Mouse (Mus musculus): ENCODE data around the gene Magoh. TPM values are rescaled to one million over a fixed set of nuclear protein-coding genes. Genes with fewer than 3 reads are reported as not detected.

The Magoh gene
- 215 and 224 TPM in 2 replicates for polyA plus RNA-seq (2014; fragmentation: Nextera tagmentation; extraction: Ambion mirVana)

DNA sequence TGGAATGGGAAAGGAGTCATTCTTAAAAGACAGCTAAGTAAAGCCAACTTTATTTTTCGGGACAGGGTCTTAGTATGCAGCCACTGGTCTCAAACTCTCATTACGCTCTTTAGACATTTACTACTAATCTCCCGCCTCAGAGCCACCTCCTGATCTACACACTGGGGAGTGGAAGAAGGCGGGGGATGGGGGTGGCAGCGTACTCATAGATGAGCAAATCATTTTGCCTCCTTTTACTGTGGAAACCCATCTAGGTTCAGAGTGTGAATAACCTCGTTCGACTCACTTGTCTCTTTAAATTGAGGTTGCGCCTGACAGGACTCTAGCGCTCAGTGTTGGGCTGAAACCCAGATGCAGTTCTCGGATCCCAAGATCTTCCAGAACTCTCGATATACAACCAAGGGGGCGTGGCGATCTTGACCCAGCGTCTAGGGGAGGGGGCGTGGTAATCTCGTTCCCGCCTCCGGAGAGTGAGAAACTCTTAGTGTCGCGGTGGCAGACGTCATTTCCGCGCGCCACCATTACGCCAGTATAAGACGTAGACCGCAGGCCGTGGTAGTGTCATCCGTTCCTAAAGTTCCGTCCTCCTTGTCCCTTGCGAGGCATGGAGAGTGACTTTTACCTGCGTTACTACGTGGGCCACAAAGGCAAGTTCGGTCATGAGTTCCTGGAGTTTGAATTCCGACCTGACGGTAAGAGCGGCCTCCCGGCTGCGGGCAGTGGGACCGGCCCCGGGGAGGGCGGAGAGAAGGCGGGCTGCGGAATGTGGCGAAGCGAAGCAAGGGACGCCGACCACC lies at the start of gene Magoh:
Gene Magoh (plus strand): TSS at position 502 of the 797 bp plus-strand sequence.
- Histone ChIP-seq H3K9me3 (ENCODE audit: control insufficient read depth, low read length) (no peaks in the 10 kb centered on the region), H3K36me3 (ENCODE audit: control insufficient read depth, insufficient read depth, low read length) (peaks cover 18% of the 10 kb centered on the region; the same call in 1 of the 2 replicates), H3K4me2 (peak within 1 kb of the TSS; percentile 95), H3K4me3 (ENCODE audit: low read depth, low read length) (peak within 1 kb of the TSS; percentile 68), H3K27me3 (replicated peaks; ENCODE audit: control insufficient read depth, insufficient read depth, low read length) (no peaks in the 10 kb centered on the region), H3K4me1 (replicated peaks; ENCODE audit: control insufficient read depth, insufficient read depth, low read length) (peaks cover 10% of the 10 kb centered on the region; the same call in 1 of the 2 replicates), H3K9ac (ENCODE audit: low read depth, low read length) (peak within 1 kb of the TSS; percentile 66), H3K27ac (ENCODE audit: low read depth, low read length) (peak within 1 kb of the TSS; percentile 28; the same call in 1 of the 2 replicates)
- ATAC-seq (replicated peaks; ENCODE audit: low FRiP score), result peak; percentile 97
- 2% methylated on average over 48 of the region's 48 CpGs for WGBS
- DNase-seq (ENCODE audit: low spot score), result peak; percentile 92

DNA sequence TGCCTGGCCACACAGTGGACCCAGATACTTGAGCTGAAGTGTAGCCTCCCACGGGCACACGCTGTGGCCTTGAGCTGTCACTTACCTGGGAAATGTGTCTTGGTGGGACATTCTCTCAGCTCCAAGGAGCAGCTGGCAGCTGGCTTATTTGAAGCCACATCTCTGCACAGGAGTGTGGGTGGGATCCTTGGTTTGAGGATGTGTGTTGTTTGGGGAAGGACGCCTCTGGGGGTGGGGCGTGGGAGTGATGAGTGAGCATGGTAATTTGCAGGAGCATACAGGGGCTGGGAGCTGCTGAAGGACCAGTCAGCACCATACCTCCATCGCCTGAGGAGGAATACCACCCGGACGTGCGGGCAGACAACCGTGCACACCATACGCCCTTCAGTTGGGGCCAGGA lies 49.4 kb upstream of the Magoh start:
- H3K4me2 ChIP-seq, result no peak overlapping the region
- no peaks in the 10 kb centered on the region for H3K27me3 ChIP-seq (replicated peaks; ENCODE audit: control insufficient read depth, insufficient read depth, low read length)
- no peaks in the 10 kb centered on the region for H3K36me3 ChIP-seq (ENCODE audit: control insufficient read depth, insufficient read depth, low read length)
- peaks cover 11% of the 10 kb centered on the region for H3K4me1 ChIP-seq (replicated peaks; ENCODE audit: control insufficient read depth, insufficient read depth, low read length)
- 77% methylated on average over 10 of the region's 10 CpGs for WGBS
- H3K4me3 ChIP-seq (ENCODE audit: low read depth, low read length), result no peak overlapping the region
- H3K9me3 ChIP-seq (ENCODE audit: control insufficient read depth, low read length), result no peaks in the 10 kb centered on the region
- ATAC-seq (replicated peaks; ENCODE audit: low FRiP score) (no peak), DNase-seq (ENCODE audit: low spot score) (no peak)
- no peak overlapping the region for H3K27ac ChIP-seq (ENCODE audit: low read depth, low read length)
- no peak overlapping the region for H3K9ac ChIP-seq (ENCODE audit: low read depth, low read length)

DNA sequence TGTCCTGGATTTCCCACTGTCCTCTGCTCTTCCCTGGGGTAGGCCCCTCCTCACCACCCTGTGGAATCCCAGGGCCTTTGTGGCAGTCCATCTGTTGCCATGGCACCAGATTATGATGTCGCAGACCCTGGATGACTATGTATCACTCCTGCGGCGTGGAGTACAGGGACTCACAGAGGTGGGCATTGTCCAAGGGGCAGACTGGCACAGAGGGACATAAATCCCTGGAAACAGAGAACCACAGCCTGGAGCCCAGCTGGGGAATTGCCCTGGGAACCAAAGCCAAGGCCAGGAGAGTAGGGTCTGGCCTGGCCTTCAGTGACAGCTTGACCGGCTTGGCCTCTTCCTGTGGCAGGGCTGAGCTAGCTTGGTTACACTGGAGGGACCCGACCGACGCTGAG lies 48.7 kb upstream of the Magoh start:
- Histone ChIP-seq H3K27ac (ENCODE audit: low read depth, low read length) (no peak overlapping the region), H3K9me3 (ENCODE audit: control insufficient read depth, low read length) (no peaks in the 10 kb centered on the region), H3K36me3 (ENCODE audit: control insufficient read depth, insufficient read depth, low read length) (no peaks in the 10 kb centered on the region), H3K4me1 (replicated peaks; ENCODE audit: control insufficient read depth, insufficient read depth, low read length) (peaks cover 11% of the 10 kb centered on the region), H3K9ac (ENCODE audit: low read depth, low read length) (no peak overlapping the region), H3K4me2 (no peak overlapping the region), H3K4me3 (ENCODE audit: low read depth, low read length) (no peak overlapping the region), H3K27me3 (replicated peaks; ENCODE audit: control insufficient read depth, insufficient read depth, low read length) (no peaks in the 10 kb centered on the region)
- ATAC-seq (replicated peaks; ENCODE audit: low FRiP score), result no peak
- DNase-seq (ENCODE audit: low spot score), result no peak
- WGBS, result 91% methylated on average over 7 of the region's 7 CpGs

DNA sequence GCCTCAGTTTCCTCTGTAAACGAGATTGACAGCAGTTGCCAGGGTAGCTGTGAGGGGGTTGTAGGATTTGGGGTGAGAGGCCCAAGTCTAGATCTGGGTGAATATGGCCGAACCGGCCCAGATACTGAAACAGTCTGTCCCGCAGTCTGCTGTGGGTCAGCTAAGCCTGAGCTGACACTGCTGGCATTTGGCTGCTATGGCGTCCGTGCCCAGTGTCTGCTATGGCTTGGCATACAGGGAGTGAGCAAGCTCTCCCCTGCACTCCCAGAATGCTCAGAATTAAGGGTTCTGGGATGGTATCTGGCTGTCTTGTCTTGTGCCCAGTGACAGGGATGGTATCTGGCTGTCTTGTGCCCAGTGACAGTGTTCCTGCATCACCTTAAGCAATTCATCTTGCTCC lies 47.9 kb upstream of the Magoh start:
- WGBS, result 77% methylated on average over 6 of the region's 6 CpGs
- H3K27me3 ChIP-seq (replicated peaks; ENCODE audit: control insufficient read depth, insufficient read depth, low read length), result no peaks in the 10 kb centered on the region
- ATAC-seq (replicated peaks; ENCODE audit: low FRiP score), result no peak

DNA sequence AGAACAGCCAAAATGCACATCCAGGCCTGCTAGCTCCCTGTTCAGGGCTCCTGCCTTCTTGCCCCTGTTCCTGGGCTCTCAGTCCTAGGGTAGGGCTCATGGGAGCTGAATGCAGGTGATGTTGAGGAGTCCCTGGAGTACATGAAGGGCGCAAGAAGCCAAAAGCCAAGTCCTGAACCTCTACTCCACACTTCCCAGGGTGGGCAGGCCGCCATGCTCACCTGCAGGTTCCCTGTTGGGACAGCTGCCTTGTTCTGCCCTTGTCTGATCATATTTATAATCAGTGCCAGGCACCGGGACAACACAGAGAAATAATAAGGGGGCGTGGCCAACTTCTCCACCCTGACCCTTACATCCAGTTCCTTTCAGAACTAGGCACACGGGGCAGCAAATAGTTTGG lies 46.0 kb upstream of the Magoh start:
- WGBS, result 86% methylated on average over 5 of the region's 5 CpGs
- H3K9me3 ChIP-seq (ENCODE audit: control insufficient read depth, low read length), result no peaks in the 10 kb centered on the region
- peaks cover 11% of the 10 kb centered on the region for H3K4me1 ChIP-seq (replicated peaks; ENCODE audit: control insufficient read depth, insufficient read depth, low read length)
- H3K27me3 ChIP-seq (replicated peaks; ENCODE audit: control insufficient read depth, insufficient read depth, low read length), result no peaks in the 10 kb centered on the region
- DNase-seq (ENCODE audit: low spot score) (no peak), ATAC-seq (replicated peaks; ENCODE audit: low FRiP score) (no peak)
- no peak overlapping the region for H3K27ac ChIP-seq (ENCODE audit: low read depth, low read length)
- no peaks in the 10 kb centered on the region for H3K36me3 ChIP-seq (ENCODE audit: control insufficient read depth, insufficient read depth, low read length)
- H3K4me3 ChIP-seq (ENCODE audit: low read depth, low read length), result no peak overlapping the region
- H3K9ac ChIP-seq (ENCODE audit: low read depth, low read length), result no peak overlapping the region
- no peak overlapping the region for H3K4me2 ChIP-seq

More for the DNA sequence above, 47.9 kb upstream of the Magoh start:
- Histone ChIP-seq H3K27ac (ENCODE audit: low read depth, low read length) (no peak overlapping the region), H3K4me1 (replicated peaks; ENCODE audit: control insufficient read depth, insufficient read depth, low read length) (peaks cover 11% of the 10 kb centered on the region), H3K9me3 (ENCODE audit: control insufficient read depth, low read length) (no peaks in the 10 kb centered on the region), H3K4me2 (no peak overlapping the region), H3K9ac (ENCODE audit: low read depth, low read length) (no peak overlapping the region), H3K36me3 (ENCODE audit: control insufficient read depth, insufficient read depth, low read length) (no peaks in the 10 kb centered on the region), H3K4me3 (ENCODE audit: low read depth, low read length) (no peak overlapping the region)
- DNase-seq (ENCODE audit: low spot score), result no peak

DNA sequence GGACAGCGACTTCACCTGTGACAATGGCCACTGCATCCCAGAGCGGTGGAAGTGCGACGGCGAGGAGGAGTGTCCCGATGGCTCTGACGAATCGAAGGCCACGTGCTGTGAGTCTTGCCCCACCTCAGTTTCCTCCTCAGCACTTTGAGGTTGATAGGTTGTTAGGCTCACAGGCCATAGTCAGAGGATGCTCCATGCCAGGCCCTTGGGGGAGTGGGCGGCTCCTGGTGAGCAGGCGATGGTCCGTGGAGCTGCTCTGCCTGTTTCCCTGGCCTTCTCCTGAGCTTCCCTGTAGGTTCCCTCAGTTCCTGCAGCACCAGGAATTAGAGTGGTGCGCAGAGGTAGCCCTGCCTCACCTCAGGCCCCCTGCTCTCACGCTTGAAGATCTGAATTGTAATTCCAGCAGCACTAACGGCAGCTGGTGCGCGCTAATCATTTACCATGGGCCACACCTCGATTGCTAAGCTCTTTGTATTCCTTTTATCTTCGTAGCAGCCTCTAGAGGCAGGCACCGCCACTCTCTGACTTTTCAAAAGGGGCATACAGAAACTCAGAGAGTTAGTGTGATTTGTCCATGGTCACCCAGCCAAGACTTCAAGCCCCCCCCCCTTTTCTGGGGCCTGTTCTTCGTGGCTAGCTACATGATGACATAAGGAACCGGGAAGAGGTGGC lies 44.8 kb upstream of the Magoh start:
- no peaks in the 10 kb centered on the region for H3K9me3 ChIP-seq (ENCODE audit: control insufficient read depth, low read length)
- H3K4me3 ChIP-seq (ENCODE audit: low read depth, low read length), result no peak overlapping the region
- H3K27me3 ChIP-seq (replicated peaks; ENCODE audit: control insufficient read depth, insufficient read depth, low read length), result no peaks in the 10 kb centered on the region
- no peak overlapping the region for H3K27ac ChIP-seq (ENCODE audit: low read depth, low read length)
- DNase-seq (ENCODE audit: low spot score), result no peak
- no peak for ATAC-seq (replicated peaks; ENCODE audit: low FRiP score)
- H3K36me3 ChIP-seq (ENCODE audit: control insufficient read depth, insufficient read depth, low read length), result no peaks in the 10 kb centered on the region
- no peak overlapping the region; the same call in 1 of the 2 replicates for H3K4me2 ChIP-seq
- 65% methylated on average over 22 of the region's 22 CpGs for WGBS
- no peak overlapping the region for H3K9ac ChIP-seq (ENCODE audit: low read depth, low read length)
- H3K4me1 ChIP-seq (replicated peaks; ENCODE audit: control insufficient read depth, insufficient read depth, low read length), result peaks cover 4% of the 10 kb centered on the region; the same call in 1 of the 2 replicates

DNA sequence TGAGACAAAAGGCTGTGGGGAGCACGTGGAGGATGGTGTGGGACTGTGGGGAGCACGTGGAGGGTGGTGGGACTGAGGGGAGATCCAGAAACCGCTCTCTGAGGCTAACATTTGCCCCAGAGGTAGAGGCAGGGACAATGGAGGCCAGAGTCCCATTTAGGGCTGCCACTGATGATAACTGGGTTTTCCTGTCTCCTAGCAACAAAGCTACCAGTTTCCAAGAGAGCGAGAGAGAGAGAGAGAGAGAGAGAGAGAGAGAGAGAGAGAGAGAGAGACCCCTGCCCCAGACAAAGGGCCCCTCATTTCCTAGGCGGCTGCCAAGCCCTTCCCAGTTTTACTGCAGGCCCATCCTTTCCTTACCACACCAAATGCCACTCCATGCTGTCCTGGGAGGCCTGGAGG lies 44.0 kb upstream of the Magoh start:
- no peaks in the 10 kb centered on the region for H3K4me1 ChIP-seq (replicated peaks; ENCODE audit: control insufficient read depth, insufficient read depth, low read length)

DNA sequence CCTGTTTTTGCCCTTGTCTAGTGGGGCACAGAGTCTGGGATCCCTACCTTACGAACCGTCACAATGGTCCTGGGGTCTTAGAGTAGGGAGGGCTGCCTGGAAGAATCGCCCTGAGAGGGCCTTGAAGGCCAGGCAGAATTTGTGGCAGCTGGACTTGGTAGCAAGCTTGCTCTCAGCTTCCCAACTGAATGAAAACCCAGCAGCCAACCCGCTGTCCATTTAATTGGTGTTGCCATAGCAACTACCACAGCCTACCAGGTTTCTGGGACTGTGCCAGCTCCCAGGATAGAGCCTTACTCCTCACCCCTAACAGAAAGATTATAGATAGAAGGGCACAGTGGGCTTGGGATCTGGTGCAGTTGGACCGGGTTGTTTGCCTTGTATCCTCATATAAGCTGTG lies 42.8 kb upstream of the Magoh start:
- WGBS, result 78% methylated on average over 5 of the region's 5 CpGs
- no peaks in the 10 kb centered on the region for H3K36me3 ChIP-seq (ENCODE audit: control insufficient read depth, insufficient read depth, low read length)
- H3K27ac ChIP-seq (ENCODE audit: low read depth, low read length), result no peak overlapping the region
- H3K9ac ChIP-seq (ENCODE audit: low read depth, low read length), result no peak overlapping the region
- no peaks in the 10 kb centered on the region for H3K4me1 ChIP-seq (replicated peaks; ENCODE audit: control insufficient read depth, insufficient read depth, low read length)
- no peak overlapping the region for H3K4me3 ChIP-seq (ENCODE audit: low read depth, low read length)
- DNase-seq (ENCODE audit: low spot score), result no peak
- H3K27me3 ChIP-seq (replicated peaks; ENCODE audit: control insufficient read depth, insufficient read depth, low read length), result no peaks in the 10 kb centered on the region
- H3K9me3 ChIP-seq (ENCODE audit: control insufficient read depth, low read length), result no peaks in the 10 kb centered on the region
- H3K4me2 ChIP-seq, result no peak overlapping the region
- no peak for ATAC-seq (replicated peaks; ENCODE audit: low FRiP score)

More for the DNA sequence above, 44.0 kb upstream of the Magoh start:
- Histone ChIP-seq H3K36me3 (ENCODE audit: control insufficient read depth, insufficient read depth, low read length) (no peaks in the 10 kb centered on the region), H3K27ac (ENCODE audit: low read depth, low read length) (no peak overlapping the region), H3K9ac (ENCODE audit: low read depth, low read length) (no peak overlapping the region), H3K27me3 (replicated peaks; ENCODE audit: control insufficient read depth, insufficient read depth, low read length) (no peaks in the 10 kb centered on the region), H3K4me3 (ENCODE audit: low read depth, low read length) (no peak overlapping the region), H3K9me3 (ENCODE audit: control insufficient read depth, low read length) (no peaks in the 10 kb centered on the region), H3K4me2 (no peak overlapping the region)
- DNase-seq (ENCODE audit: low spot score) (no peak), ATAC-seq (replicated peaks; ENCODE audit: low FRiP score) (no peak)
- WGBS, result 64% methylated on average over 5 of the region's 5 CpGs
